8 mouse cellular contexts compared by ENCODE assay signal in the genomic region with DNA sequence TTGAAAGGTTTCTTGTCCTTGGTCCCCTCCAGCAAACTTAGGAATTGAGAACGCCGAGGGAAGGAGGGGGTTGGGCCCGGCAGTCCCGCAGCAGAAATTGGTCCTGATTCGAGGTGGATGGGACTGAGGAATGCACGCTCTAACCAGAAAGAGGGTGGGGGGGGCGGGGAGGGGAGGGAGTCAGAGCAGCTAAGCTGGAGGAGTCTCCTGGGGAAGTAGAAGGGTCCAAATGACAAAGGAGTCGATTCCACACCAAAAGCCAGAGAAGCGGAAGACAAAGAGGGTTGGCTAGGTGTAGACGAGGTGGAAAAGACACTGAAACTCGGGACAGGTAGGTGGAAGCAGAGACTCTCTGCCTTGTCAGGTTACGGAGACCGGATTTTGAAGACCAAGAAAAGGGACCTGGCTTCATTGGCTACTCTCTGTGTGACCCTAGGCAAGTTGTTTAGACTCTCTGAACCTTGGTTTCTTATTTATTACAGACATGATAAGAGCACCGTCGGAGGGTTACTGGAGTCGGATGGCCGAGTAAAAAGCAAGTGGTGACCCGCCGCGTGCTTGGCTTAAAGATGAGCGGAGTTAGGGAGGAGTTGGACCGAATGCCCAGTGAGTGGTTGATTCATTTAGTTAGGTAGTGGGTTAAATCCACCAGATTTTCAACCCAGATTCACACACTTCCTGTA. TPM values are rescaled to one million over a fixed set of nuclear protein-coding genes. Genes with fewer than 3 reads are reported as not detected.
DNase-seq lines count a peak whose midpoint lies in the region; ATAC-seq and TF ChIP-seq lines count a peak whose summit lies in the region.

A gene (plus strand): TSS at position 192 of the 683 bp plus-strand sequence.

- peak within 1 kb of the TSS; percentile 50; the same call in 1 of the 2 replicates for H3K4me3 ChIP-seq in spleen, adult 2 months (ENCODE audit: extremely low read depth, insufficient read depth, insufficient read length)
- H3K4me3 ChIP-seq in embryonic facial prominence, embryonic 14.5 days (ENCODE audit: low read depth, low read length) = peak within 1 kb of the TSS; percentile 80
- peak within 1 kb of the TSS; percentile 96 for H3K4me3 ChIP-seq in heart, postnatal 0 days (ENCODE audit: low read depth, low read length)
- H3K4me3 ChIP-seq in limb, embryonic 10.5 days = peak within 1 kb of the TSS; percentile 96
- peak within 1 kb of the TSS; percentile 85 for H3K4me3 ChIP-seq in stomach, embryonic 14.5 days (ENCODE audit: low read depth, low read length)

- WGBS in spleen, adult 2 months = 21% methylated on average over 22 of the region's 22 CpGs
- WGBS in embryonic facial prominence, embryonic 14.5 days = 4% methylated on average over 21 of the region's 22 CpGs
- 11% methylated on average over 22 of the region's 22 CpGs for WGBS in heart, postnatal 0 days
- 3% methylated on average over 22 of the region's 22 CpGs for WGBS in limb, embryonic 10.5 days
- WGBS in stomach, embryonic 14.5 days = 11% methylated on average over 22 of the region's 22 CpGs

- H3K27ac ChIP-seq in spleen, adult 2 months (ENCODE audit: insufficient read depth, low read length) = peak within 1 kb of the TSS; percentile 67
- peak within 1 kb of the TSS; percentile 98 for H3K27ac ChIP-seq in embryonic facial prominence, embryonic 14.5 days (replicated peaks; ENCODE audit: low read depth, low read length)
- H3K27ac ChIP-seq in heart, postnatal 0 days (ENCODE audit: low read depth) = peak within 1 kb of the TSS; percentile 100
- H3K27ac ChIP-seq in limb, embryonic 10.5 days = peak within 1 kb of the TSS; percentile 99
- peak within 1 kb of the TSS; percentile 98 for H3K27ac ChIP-seq in stomach, embryonic 14.5 days (ENCODE audit: low read length)

- H3K27me3 ChIP-seq in spleen, adult 2 months (ENCODE audit: control insufficient read depth, insufficient read depth, low read length) = peaks cover 4% of the 10 kb centered on the region; the same call in 1 of the 2 replicates
- H3K27me3 ChIP-seq in embryonic facial prominence, embryonic 14.5 days (replicated peaks; ENCODE audit: control insufficient read depth, insufficient read depth, low read length) = no peaks in the 10 kb centered on the region
- no peaks in the 10 kb centered on the region for H3K27me3 ChIP-seq in heart, postnatal 0 days (ENCODE audit: control insufficient read depth, insufficient read depth, low read length)
- H3K27me3 ChIP-seq in limb, embryonic 10.5 days (ENCODE audit: low read depth, poor library complexity, severe bottlenecking) = 0 out of 2 replicates have a peak, but pooled peaks cover 6% of the 10 kb centered on the region
- no peaks in the 10 kb centered on the region for H3K27me3 ChIP-seq in stomach, embryonic 14.5 days (ENCODE audit: control insufficient read depth, insufficient read depth, low read length)

- no peak for TF ChIP-seq POLR2A in spleen, adult 2 months (IDR thresholded peaks at IDR 0.05; ENCODE audit: low read depth, low read length)

- H3K9me3 ChIP-seq in embryonic facial prominence, embryonic 14.5 days (ENCODE audit: control insufficient read depth, low read length) = no peaks in the 10 kb centered on the region
- H3K9me3 ChIP-seq in heart, postnatal 0 days (replicated peaks; ENCODE audit: control insufficient read depth, low read length) = no peaks in the 10 kb centered on the region
- H3K9me3 ChIP-seq in limb, embryonic 10.5 days (replicated peaks) = no peaks in the 10 kb centered on the region
- H3K9me3 ChIP-seq in stomach, embryonic 14.5 days (ENCODE audit: control insufficient read depth, low read depth, low read length) = no peaks in the 10 kb centered on the region

- no peak for TF ChIP-seq EP300 in heart, postnatal 0 days (IDR thresholded peaks at IDR 0.05; ENCODE audit: low read depth)

- H3K9ac ChIP-seq in embryonic facial prominence, embryonic 14.5 days (ENCODE audit: low read depth, low read length) = peak within 1 kb of the TSS; percentile 95
- H3K9ac ChIP-seq in heart, postnatal 0 days (replicated peaks; ENCODE audit: low read depth, low read length) = peak within 1 kb of the TSS; percentile 100
- peak within 1 kb of the TSS; percentile 91 for H3K9ac ChIP-seq in stomach, embryonic 14.5 days (replicated peaks; ENCODE audit: low read depth, low read length)

- no peak for ATAC-seq in embryonic facial prominence, embryonic 14.5 days (ENCODE audit: low read depth)
- ATAC-seq in heart, postnatal 0 days (ENCODE audit: insufficient read depth, low read depth) = no peak
- ATAC-seq in stomach, embryonic 14.5 days (ENCODE audit: insufficient number of reproducible peaks, insufficient read depth, low FRiP score, low read depth) = no peak

- no peak for DNase-seq in spleen, adult 2 months (ENCODE audit: low read depth in 1 of 2, low spot score in 2 of 2)
- no peak for DNase-seq in spleen, postnatal 14 days (ENCODE audit: low spot score in 2 of 2)
- DNase-seq in embryonic facial prominence, embryonic 14.5 days (ENCODE audit: low spot score) = no peak
- no peak for DNase-seq in heart, postnatal 0 days (ENCODE audit: low spot score)
- DNase-seq in limb, embryonic 10.5 days (ENCODE audit: low spot score) = peak; percentile 53
- DNase-seq in frontal cortex, postnatal 36 days (ENCODE audit: low spot score in 2 of 2) = no peak
- no peak for DNase-seq in ovary, postnatal 14 days (ENCODE audit: low spot score)

- H3K36me3 ChIP-seq in spleen, adult 2 months (ENCODE audit: control insufficient read depth, insufficient read depth, low read length) = no peaks in the 10 kb centered on the region
- peaks cover 18% of the 10 kb centered on the region for H3K36me3 ChIP-seq in embryonic facial prominence, embryonic 14.5 days (ENCODE audit: control insufficient read depth, insufficient read depth, low read length)
- peaks cover 20% of the 10 kb centered on the region for H3K36me3 ChIP-seq in heart, postnatal 0 days (replicated peaks; ENCODE audit: control insufficient read depth, insufficient read depth, low read length)
- peaks cover 19% of the 10 kb centered on the region for H3K36me3 ChIP-seq in limb, embryonic 10.5 days
- peaks cover 11% of the 10 kb centered on the region for H3K36me3 ChIP-seq in stomach, embryonic 14.5 days (ENCODE audit: control insufficient read depth, insufficient read depth, low read length)

- H3K4me2 ChIP-seq in embryonic facial prominence, embryonic 14.5 days (ENCODE audit: low read depth, low read length) = peak within 1 kb of the TSS; percentile 92
- peak within 1 kb of the TSS; percentile 94 for H3K4me2 ChIP-seq in heart, postnatal 0 days (ENCODE audit: low read depth, low read length)
- peak within 1 kb of the TSS; percentile 80 for H3K4me2 ChIP-seq in stomach, embryonic 14.5 days (replicated peaks; ENCODE audit: low read depth, low read length)

- no peaks in the 10 kb centered on the region for H3K4me1 ChIP-seq in spleen, adult 2 months (ENCODE audit: control insufficient read depth, insufficient read depth, insufficient read length)
- H3K4me1 ChIP-seq in embryonic facial prominence, embryonic 14.5 days (ENCODE audit: control insufficient read depth, insufficient read depth, low read length) = peaks cover 51% of the 10 kb centered on the region
- peaks cover 37% of the 10 kb centered on the region for H3K4me1 ChIP-seq in heart, postnatal 0 days (ENCODE audit: control insufficient read depth, insufficient read depth)
- peaks cover 71% of the 10 kb centered on the region for H3K4me1 ChIP-seq in limb, embryonic 10.5 days
- H3K4me1 ChIP-seq in stomach, embryonic 14.5 days (ENCODE audit: control insufficient read depth, insufficient read depth, low read length) = peaks cover 43% of the 10 kb centered on the region

- TF ChIP-seq CTCF in spleen, adult 2 months (IDR thresholded peaks at IDR 0.05; ENCODE audit: extremely low read depth, insufficient read depth, insufficient read length, insufficient replicate concordance) = no peak
- no peak for TF ChIP-seq CTCF in heart, postnatal 0 days (IDR thresholded peaks at IDR 0.05; ENCODE audit: low read depth)

RNA-seq across cellular contexts. Expression of the gene that starts here (rescaled TPM):
- 10.7 and 10.9 TPM in 2 replicates for polyA plus RNA-seq in spleen, adult 2 months (2012; rRNA removed)
- 44.5 and 48.1 TPM in 2 replicates for polyA plus RNA-seq in embryonic facial prominence, embryonic 14.5 days (2014; fragmentation: Nextera tagmentation; extraction: Ambion mirVana)
- total RNA-seq in heart, postnatal 0 days (2014; rRNA removed; ENCODE audit: low replicate concordance) = 115 and 221 TPM in 2 replicates
- polyA plus RNA-seq in heart, postnatal 0 days (2015; fragmentation: Nextera tagmentation; extraction: Ambion mirVana) = 25.3 and 26.0 TPM in 2 replicates
- polyA plus RNA-seq in limb, embryonic 10.5 days (2016; fragmentation: Nextera tagmentation; extraction: Ambion mirVana) = 41.6 and 49.1 TPM in 2 replicates
- polyA plus RNA-seq in stomach, embryonic 14.5 days (2014; fragmentation: Nextera tagmentation; extraction: Ambion mirVana) = 22.1 and 28.9 TPM in 2 replicates
